Mouse (Mus musculus) megakaryocyte-erythroid progenitor cell, adult 5-6 weeks (primary cell): ENCODE measurements around the gene Gm21988. TPM values are rescaled to one million over a fixed set of nuclear protein-coding genes. Genes with fewer than 3 reads are reported as not detected.

Source experiments
- ATAC-seq: replicated peaks from 2 replicates; pipeline ENCODE4 v1.8.0; 2016; ENCODE audit warnings: mild to moderate bottlenecking, inconsistent platforms; ENCODE audit not compliant: severe bottlenecking, poor library complexity, low FRiP score, low TSS enrichment
- total RNA-seq, 2 experiments: library from RNA; stranded (forward) in 1 of 2; stranded (reverse) in 1 of 2; fragments of 200-1000, 215-1000 nt in 1 of 2; fragments of >200 nt in 1 of 2; fragmentation: Nextera tagmentation in 1 of 2; gene quantifications; 2 replicates each; pipeline ENCODE4 v1.2.3; 2014 to 2017

The Gm21988 gene
- total RNA-seq, 2 experiments from 2014 or later: 0.33 to 9.6 TPM

DNA sequence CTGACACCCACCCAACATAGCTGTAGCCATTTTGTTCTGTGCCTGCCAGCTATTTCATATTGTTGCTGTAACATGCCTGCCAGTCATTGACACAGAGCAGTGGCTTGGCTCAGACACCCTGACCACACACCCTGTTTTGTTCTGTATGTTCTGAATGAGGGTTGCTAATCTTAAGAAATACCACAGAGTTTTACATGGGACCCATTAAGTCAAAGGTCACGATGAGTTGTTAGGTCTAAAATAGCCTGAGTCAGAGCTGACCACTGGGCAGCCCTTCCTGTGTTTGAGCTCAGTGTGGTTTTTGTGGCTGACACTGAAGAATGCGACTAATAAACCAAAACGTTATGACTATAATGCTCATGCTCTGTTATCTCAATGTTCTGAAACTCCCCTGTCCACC, 41.3 kb downstream of the Gm21988 start:
- no peak for ATAC-seq

DNA sequence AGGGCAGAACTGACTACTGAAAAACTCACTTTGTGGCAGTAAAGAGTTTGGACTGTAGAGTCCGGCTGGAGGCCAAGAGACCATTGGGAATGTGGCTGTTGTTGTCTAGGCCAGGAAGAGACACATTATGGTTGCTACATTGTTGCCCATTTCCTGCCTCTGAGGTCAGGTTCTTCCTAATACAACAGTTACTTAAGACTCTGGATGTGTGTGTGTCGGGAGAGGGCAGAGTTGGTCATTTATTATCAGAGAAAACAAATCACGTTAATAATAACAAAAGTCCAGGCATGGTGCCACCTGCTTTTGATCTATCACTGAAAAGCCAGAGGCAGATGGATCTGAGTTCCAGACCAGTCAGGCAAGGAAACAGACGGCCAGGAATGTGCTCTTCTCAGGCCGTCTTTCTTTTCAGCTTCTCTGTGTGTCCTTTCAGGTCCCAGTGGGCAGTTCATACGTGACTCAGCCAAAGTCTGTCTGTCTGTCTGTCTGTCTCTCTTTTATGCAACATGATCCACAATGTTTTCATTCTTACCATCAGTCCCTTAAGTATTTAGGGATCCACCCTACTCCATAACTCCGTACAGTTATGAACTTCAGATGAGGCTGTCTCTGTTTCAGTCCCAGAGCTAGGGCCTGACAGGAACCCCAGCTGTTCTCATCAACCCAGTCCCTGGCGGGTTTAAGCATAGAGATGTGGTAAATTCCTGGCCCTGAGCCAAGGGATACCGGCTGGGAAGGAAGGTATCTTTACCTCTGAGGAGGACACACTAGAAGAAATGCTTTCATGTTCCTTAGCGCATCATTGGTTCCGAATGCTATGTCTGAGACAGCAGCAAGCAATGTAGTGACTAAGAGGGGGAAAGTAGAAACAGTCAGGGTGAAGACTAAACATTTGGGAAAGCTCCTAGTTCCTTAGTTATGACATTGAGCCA, 46.0 kb downstream of the Gm21988 start:
- ATAC-seq: no peak

DNA sequence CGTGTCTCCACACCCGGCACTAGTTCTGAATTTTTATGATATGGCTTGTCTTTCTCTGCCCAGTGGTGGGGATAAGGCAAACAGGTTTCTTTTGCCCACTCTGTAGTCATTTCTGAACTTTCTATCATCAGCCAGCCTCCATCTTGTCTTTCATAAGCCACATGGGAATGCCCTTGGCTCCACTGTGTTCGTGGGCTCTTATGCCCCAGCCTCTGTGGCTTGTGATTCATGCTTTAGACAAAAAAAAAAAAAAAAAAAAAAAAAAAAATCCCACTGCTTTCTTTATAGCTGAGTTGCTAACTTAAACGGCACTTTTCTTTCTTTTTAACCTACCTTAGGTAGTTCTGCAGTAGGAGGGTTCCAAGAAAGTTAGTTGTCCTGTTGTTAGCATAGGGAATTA, 47.5 kb downstream of the Gm21988 start:
- no peak for ATAC-seq

DNA sequence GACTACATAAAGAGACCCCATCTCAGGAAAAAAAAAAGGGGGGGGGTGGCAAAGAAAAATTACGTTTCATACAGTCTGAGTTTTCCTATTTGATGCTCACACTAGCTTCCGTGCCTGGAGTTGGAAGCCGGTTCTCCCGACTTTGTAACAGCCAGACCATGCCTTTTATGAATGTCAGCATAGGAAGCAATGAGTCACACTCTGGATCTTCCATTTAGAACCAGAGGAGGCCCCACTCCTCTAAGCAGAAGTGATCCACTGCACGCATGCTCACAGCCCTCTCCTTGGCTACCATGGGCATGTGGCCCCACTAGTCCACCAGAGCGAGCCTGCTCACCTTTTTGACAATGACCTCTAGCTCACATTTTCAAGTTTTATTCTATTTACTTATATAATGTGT, 48.4 kb downstream of the Gm21988 start:
- no peak for ATAC-seq

DNA sequence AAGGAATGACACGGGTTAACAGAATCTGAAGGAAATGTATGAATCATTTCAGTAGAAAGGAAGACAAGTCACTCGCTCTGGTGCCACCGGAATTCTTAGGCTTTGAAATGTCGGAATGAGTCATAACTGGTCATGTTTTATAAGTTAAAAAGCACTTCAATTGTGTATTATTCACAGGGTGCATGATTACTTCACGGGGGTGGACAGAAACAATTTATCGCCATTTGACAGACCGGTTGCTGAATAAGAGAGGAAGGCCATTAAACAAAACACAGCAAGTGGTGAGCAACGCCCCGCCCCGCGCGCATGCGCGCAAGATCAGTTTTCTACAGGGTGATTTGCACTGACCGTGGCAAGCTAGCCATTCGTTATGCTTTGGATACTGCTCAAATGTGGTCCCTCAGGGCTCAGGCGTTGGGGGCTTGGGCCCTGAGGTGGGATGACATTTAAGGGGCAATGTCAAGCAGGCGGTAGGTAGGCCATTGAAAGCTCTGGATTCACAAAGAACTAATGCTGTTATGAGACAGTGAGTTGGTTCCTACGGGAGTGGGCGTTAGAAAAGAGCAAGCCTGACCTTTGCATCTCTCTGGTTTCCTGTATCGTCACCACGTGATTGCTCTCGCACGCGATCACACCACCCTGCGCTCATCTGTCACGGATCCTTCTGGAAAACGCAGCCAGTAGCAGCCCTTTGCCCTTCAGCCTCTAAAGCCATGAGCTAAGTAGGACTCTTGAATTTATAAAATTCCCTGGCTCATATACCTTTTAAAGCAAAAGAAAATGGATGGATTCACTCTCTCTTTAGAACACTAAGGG, 50.1 kb downstream of the Gm21988 start:
- no peak for ATAC-seq

Other genes with a start within 250 kb of the Gm21988 start
- gene Gabarap, start 248.7 kb downstream of the Gm21988 start, total RNA-seq (2014; fragmentation: Nextera tagmentation): 267 and 278 TPM in 2 replicates
- gene Gabarap, start 248.7 kb downstream of the Gm21988 start, total RNA-seq (2017): 222 and 223 TPM in 2 replicates
- gene Phf23, start 244.1 kb downstream of the Gm21988 start, total RNA-seq (2014; fragmentation: Nextera tagmentation): 49.1 and 53.9 TPM in 2 replicates
- 46.2 and 53.7 TPM in 2 replicates for gene Phf23, start 244.1 kb downstream of the Gm21988 start, total RNA-seq (2017)
- 20.3 and 30.0 TPM in 2 replicates for gene Dvl2, start 239.2 kb downstream of the Gm21988 start, total RNA-seq (2014; fragmentation: Nextera tagmentation)
- 15.8 and 20.8 TPM in 2 replicates for gene Dvl2, start 239.2 kb downstream of the Gm21988 start, total RNA-seq (2017)
- gene Acadvl, start 224.4 kb downstream of the Gm21988 start, total RNA-seq (2014; fragmentation: Nextera tagmentation): 50.8 and 85.0 TPM in 2 replicates
- gene Acadvl, start 224.4 kb downstream of the Gm21988 start, total RNA-seq (2017): 58.1 and 70.7 TPM in 2 replicates
- gene Dlg4, start 222.9 kb downstream of the Gm21988 start, total RNA-seq (2014; fragmentation: Nextera tagmentation): 2.1 and 3.0 TPM in 2 replicates
- gene Dlg4, start 222.9 kb downstream of the Gm21988 start, total RNA-seq (2017): 0.23 and 0.76 TPM in 2 replicates
- not detected in 2 replicates for gene Asgr1, start 185.7 kb downstream of the Gm21988 start, total RNA-seq (2014; fragmentation: Nextera tagmentation)
- gene Asgr1, start 185.7 kb downstream of the Gm21988 start, total RNA-seq (2017): not detected in 2 replicates
- gene Asgr2, start 147.2 kb downstream of the Gm21988 start, total RNA-seq (2014; fragmentation: Nextera tagmentation): not detected in 2 replicates
- not detected in 2 replicates for gene Asgr2, start 147.2 kb downstream of the Gm21988 start, total RNA-seq (2017)
- not detected in 2 replicates for gene Mgl2, start 109.5 kb downstream of the Gm21988 start, total RNA-seq (2014; fragmentation: Nextera tagmentation)
- not detected in 2 replicates for gene Mgl2, start 109.5 kb downstream of the Gm21988 start, total RNA-seq (2017)
- not detected in 2 replicates for gene Clec10a, start 83.6 kb downstream of the Gm21988 start, total RNA-seq (2014; fragmentation: Nextera tagmentation)
- 0.75 TPM in 1 of 2 replicates, not detected in the other for gene Clec10a, start 83.6 kb downstream of the Gm21988 start, total RNA-seq (2017)
- gene Slc16a11, start 27.1 kb downstream of the Gm21988 start, total RNA-seq (2014; fragmentation: Nextera tagmentation): not detected in 2 replicates
- gene Slc16a11, start 27.1 kb downstream of the Gm21988 start, total RNA-seq (2017): not detected in 2 replicates
- 2.4 and 3.1 TPM in 2 replicates for gene Slc16a13, start 18.8 kb downstream of the Gm21988 start, total RNA-seq (2014; fragmentation: Nextera tagmentation)
- gene Slc16a13, start 18.8 kb downstream of the Gm21988 start, total RNA-seq (2017): 0.19 and 4.7 TPM in 2 replicates
- gene Bcl6b, start 10.0 kb downstream of the Gm21988 start, total RNA-seq (2014; fragmentation: Nextera tagmentation): 0.28 and 0.62 TPM in 2 replicates
- not detected in 2 replicates for gene Bcl6b, start 10.0 kb downstream of the Gm21988 start, total RNA-seq (2017)
- gene 0610010K14Rik, start 1.9 kb downstream of the Gm21988 start, total RNA-seq (2014; fragmentation: Nextera tagmentation): 71.3 and 71.6 TPM in 2 replicates
- 17.9 and 45.7 TPM in 2 replicates for gene 0610010K14Rik, start 1.9 kb downstream of the Gm21988 start, total RNA-seq (2017)
- gene Rnasek, start within 50 bp of the Gm21988 start, total RNA-seq (2014; fragmentation: Nextera tagmentation): 109 and 125 TPM in 2 replicates
- 19.7 and 27.5 TPM in 2 replicates for gene Rnasek, start within 50 bp of the Gm21988 start, total RNA-seq (2017)
- 0.48 TPM in 1 of 2 replicates, not detected in the other for gene Alox12, start 15.5 kb upstream of the Gm21988 start, total RNA-seq (2014; fragmentation: Nextera tagmentation)
- 0.11 and 0.42 TPM in 2 replicates for gene Alox12, start 15.5 kb upstream of the Gm21988 start, total RNA-seq (2017)
- not detected in 2 replicates for gene Alox12e, start 82.8 kb upstream of the Gm21988 start, total RNA-seq (2014; fragmentation: Nextera tagmentation)
- not detected in 2 replicates for gene Alox12e, start 82.8 kb upstream of the Gm21988 start, total RNA-seq (2017)
- not detected in 2 replicates for gene Alox15, start 112.2 kb upstream of the Gm21988 start, total RNA-seq (2014; fragmentation: Nextera tagmentation)
- gene Alox15, start 112.2 kb upstream of the Gm21988 start, total RNA-seq (2017): not detected in 2 replicates
- gene Pelp1, start 170.2 kb upstream of the Gm21988 start, total RNA-seq (2014; fragmentation: Nextera tagmentation): 44.4 and 55.9 TPM in 2 replicates
- gene Pelp1, start 170.2 kb upstream of the Gm21988 start, total RNA-seq (2017): 10.0 and 12.9 TPM in 2 replicates
- 41.8 and 43.2 TPM in 2 replicates for gene Arrb2, start 192.8 kb upstream of the Gm21988 start, total RNA-seq (2014; fragmentation: Nextera tagmentation)
- 21.7 and 32.6 TPM in 2 replicates for gene Arrb2, start 192.8 kb upstream of the Gm21988 start, total RNA-seq (2017)
- gene Med11, start 212.1 kb upstream of the Gm21988 start, total RNA-seq (2014; fragmentation: Nextera tagmentation): 25.5 and 34.8 TPM in 2 replicates
- gene Med11, start 212.1 kb upstream of the Gm21988 start, total RNA-seq (2017): 38.6 and 46.5 TPM in 2 replicates
- gene Zmynd15, start 219.6 kb upstream of the Gm21988 start, total RNA-seq (2014; fragmentation: Nextera tagmentation): 0.30 and 0.94 TPM in 2 replicates
- gene Zmynd15, start 219.6 kb upstream of the Gm21988 start, total RNA-seq (2017): not detected in 2 replicates
- gene Cxcl16, start 220.2 kb upstream of the Gm21988 start, total RNA-seq (2014; fragmentation: Nextera tagmentation): 0.99 TPM in 1 of 2 replicates, not detected in the other
- gene Cxcl16, start 220.2 kb upstream of the Gm21988 start, total RNA-seq (2017): 0.08 TPM in 1 of 2 replicates, not detected in the other